Mouse (Mus musculus) intestine, postnatal 0 days (tissue): ENCODE measurements around the gene Ctso. TPM values are rescaled to one million over a fixed set of nuclear protein-coding genes. Genes with fewer than 3 reads are reported as not detected.
A peak's percentile ranks its signal among the peaks of the same experiment; 100 is the strongest.

Experiments
- ATAC-seq: fragments of 200-750 bp; cut with Nextera tagmentation; 2 replicates; pipeline ENCODE4 v1.8.0; 2017; ENCODE audit warnings: mild to moderate bottlenecking, moderate TSS enrichment, moderate library complexity
- H3K27ac ChIP-seq: fragments of 300-500 bp; sonication (generic); 2 replicates; pipeline ENCODE4 v1.5.1; 2014; ENCODE audit warnings: mild to moderate bottlenecking, low read depth, low read length, moderate library complexity
- H3K27me3 ChIP-seq: fragments of 300-500 bp; sonication (generic); replicated peaks from 2 replicates; pipeline ENCODE4 v1.6.1; 2014; ENCODE audit warnings: low read length, mixed read lengths; ENCODE audit not compliant: control insufficient read depth, insufficient read depth
- H3K36me3 ChIP-seq: fragments of 300-500 bp; sonication (generic); 2 replicates; pipeline ENCODE4 v1.6.1; 2014; ENCODE audit warnings: mild to moderate bottlenecking, moderate library complexity; ENCODE audit not compliant: control insufficient read depth, insufficient read depth
- H3K4me1 ChIP-seq: fragments of 300-500 bp; sonication (generic); replicated peaks from 2 replicates; pipeline ENCODE4 v1.6.1; 2014; ENCODE audit warnings: antibody characterized with exemption, low read length, mixed read lengths; ENCODE audit not compliant: control insufficient read depth, insufficient read depth
- H3K4me2 ChIP-seq: fragments of 300-500 bp; sonication (generic); replicated peaks from 2 replicates; pipeline ENCODE4 v1.6.1; 2014; ENCODE audit warnings: low read depth, mild to moderate bottlenecking, moderate library complexity
- H3K4me3 ChIP-seq: fragments of 300-500 bp; sonication (generic); 2 replicates; pipeline ENCODE4 v1.5.1; 2014; ENCODE audit warnings: low read depth, low read length
- H3K9ac ChIP-seq: fragments of 300-500 bp; sonication (generic); 2 replicates; pipeline ENCODE4 v1.6.1; 2014; ENCODE audit warnings: mild to moderate bottlenecking, low read depth, low read length
- H3K9me3 ChIP-seq: fragments of 300-500 bp; sonication (generic); 2 replicates; pipeline ENCODE4 v1.6.1; 2016; ENCODE audit warnings: mixed run types; ENCODE audit not compliant: control insufficient read depth
- CTCF ChIP-seq: sonication (generic); IDR thresholded peaks from 2 replicates; pipeline ENCODE4 v1.5.1; 2016; ENCODE audit warnings: low read depth, mild to moderate bottlenecking, control low read depth, antibody characterized with exemption, moderate library complexity
- WGBS: fragments of 180-500 bp; shearing (Covaris S2); extraction: QIAGEN DNeasy Blood & Tissue Kit; methylation state at CpG from one replicate; pipeline ENCODE4 v1.1.7; 2014; 5-methylcytosine and 5-hydroxymethylcytosine counted together
- polyA plus RNA-seq: library from polyadenylated mRNA; unstranded; fragments of >200 nt; fragmentation: Nextera tagmentation; extraction: Ambion mirVana; gene quantifications from 2 replicates; pipeline ENCODE4 v1.2.1, GENCODE M21; 2015

Gene Ctso
- polyA plus RNA-seq, 1 experiment from 2014 or later: 51.9 TPM

GRCm38 (mm10) chr3:81987628-81988027 lies 55.2 kb downstream of the Ctso start:
- no peak for ATAC-seq
- no peaks in the 10 kb centered on the region for H3K36me3 ChIP-seq
- no peaks in the 10 kb centered on the region for H3K9me3 ChIP-seq
- no peak overlapping the region for H3K4me3 ChIP-seq
- H3K9ac ChIP-seq: no peak overlapping the region
- no peak for TF ChIP-seq CTCF
- no peak overlapping the region for H3K4me2 ChIP-seq
- no peak overlapping the region for H3K27ac ChIP-seq
- H3K4me1 ChIP-seq: no peaks in the 10 kb centered on the region
- no peaks in the 10 kb centered on the region for H3K27me3 ChIP-seq
- 85% methylated on average over 3 of the region's 3 CpGs for WGBS

GRCm38 (mm10) chr3:81989692-81990141 lies 57.3 kb downstream of the Ctso start:
- Histone ChIP-seq H3K27ac (no peak overlapping the region), H3K9me3 (no peaks in the 10 kb centered on the region), H3K36me3 (no peaks in the 10 kb centered on the region), H3K4me3 (no peak overlapping the region), H3K4me2 (no peak overlapping the region), H3K27me3 (no peaks in the 10 kb centered on the region), H3K9ac (no peak overlapping the region), H3K4me1 (no peaks in the 10 kb centered on the region)
- WGBS: 27% methylated on average over 2 of the region's 2 CpGs
- ATAC-seq: no peak
- no peak for TF ChIP-seq CTCF

DNA sequence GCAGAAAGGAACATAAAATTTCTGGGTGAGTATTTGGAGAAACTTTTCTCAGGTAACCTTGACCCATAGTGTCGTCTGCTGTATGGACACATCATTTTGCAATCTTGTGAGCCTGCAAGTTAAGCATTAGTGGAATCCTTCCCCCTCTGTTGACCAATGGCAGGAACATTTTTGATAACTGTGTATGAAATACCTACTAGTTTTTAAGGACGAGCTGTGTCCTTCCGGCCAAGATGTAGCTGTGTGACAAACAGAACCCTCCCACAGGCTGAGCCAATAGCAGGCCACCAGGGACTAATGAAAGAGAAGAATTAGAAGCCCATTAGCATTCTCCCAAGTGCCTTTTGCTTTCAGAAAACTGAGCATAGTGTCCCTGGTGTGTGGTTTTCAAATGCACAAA lies 58.1 kb downstream of the Ctso start:
- no peaks in the 10 kb centered on the region for H3K36me3 ChIP-seq
- no peaks in the 10 kb centered on the region for H3K27me3 ChIP-seq
- no peak overlapping the region for H3K4me3 ChIP-seq
- H3K9ac ChIP-seq: no peak overlapping the region
- H3K4me1 ChIP-seq: no peaks in the 10 kb centered on the region
- ATAC-seq: no peak
- H3K9me3 ChIP-seq: no peaks in the 10 kb centered on the region
- H3K4me2 ChIP-seq: no peak overlapping the region
- 58% methylated on average over 3 of the region's 3 CpGs for WGBS
- H3K27ac ChIP-seq: no peak overlapping the region
- TF ChIP-seq CTCF: no peak

DNA sequence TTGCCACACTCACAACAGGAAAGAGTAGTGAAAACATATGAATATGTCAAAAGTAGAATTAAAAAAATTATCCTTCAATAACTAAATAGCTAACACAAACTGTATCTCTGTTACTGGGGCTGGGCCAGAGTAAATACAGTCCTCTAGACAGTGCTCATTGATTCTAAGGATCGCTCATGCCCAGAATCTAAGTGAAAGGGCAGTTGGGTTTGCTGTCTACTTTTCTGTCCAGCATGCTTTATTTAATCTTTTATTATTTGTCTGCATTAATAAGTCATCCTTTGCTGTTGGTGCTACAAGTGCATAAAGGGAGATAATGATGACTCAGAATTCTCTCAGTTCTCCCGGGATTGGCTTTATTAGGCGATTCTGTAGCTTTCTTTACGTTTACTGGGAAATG lies 63.0 kb downstream of the Ctso start:
- H3K36me3 ChIP-seq: no peaks in the 10 kb centered on the region
- ATAC-seq: no peak
- H3K27ac ChIP-seq: no peak overlapping the region
- no peaks in the 10 kb centered on the region for H3K27me3 ChIP-seq
- no peak overlapping the region for H3K4me2 ChIP-seq
- H3K4me3 ChIP-seq: no peak overlapping the region
- H3K4me1 ChIP-seq: no peaks in the 10 kb centered on the region
- H3K9ac ChIP-seq: no peak overlapping the region
- no peak for TF ChIP-seq CTCF
- H3K9me3 ChIP-seq: no peaks in the 10 kb centered on the region
- 33% methylated on average over 4 of the region's 4 CpGs for WGBS

GRCm38 (mm10) chr3:81995988-81996387 lies 63.6 kb downstream of the Ctso start:
- H3K27me3 ChIP-seq: no peaks in the 10 kb centered on the region
- H3K9me3 ChIP-seq: no peaks in the 10 kb centered on the region
- WGBS: 0% methylated on average over 1 of the region's 1 CpGs
- no peaks in the 10 kb centered on the region for H3K4me1 ChIP-seq
- no peak overlapping the region for H3K9ac ChIP-seq
- no peak for ATAC-seq
- TF ChIP-seq CTCF: peak; percentile 77
- H3K27ac ChIP-seq: no peak overlapping the region
- no peak overlapping the region for H3K4me2 ChIP-seq
- H3K4me3 ChIP-seq: no peak overlapping the region
- H3K36me3 ChIP-seq: no peaks in the 10 kb centered on the region

Other genes starting within 250 kb of the Ctso start
- 0.68 and 1.0 TPM in 2 replicates for gene Tdo2, start 43.6 kb downstream of the Ctso start, polyA plus RNA-seq
- gene Asic5, start 49.7 kb downstream of the Ctso start, polyA plus RNA-seq: 1.3 and 1.6 TPM in 2 replicates
- 23.3 and 24.8 TPM in 2 replicates for gene Gucy1b1, start 142.1 kb downstream of the Ctso start, polyA plus RNA-seq
- gene Gucy1a1, start 213.2 kb downstream of the Ctso start, polyA plus RNA-seq: 15.7 and 15.9 TPM in 2 replicates